Mouse (Mus musculus) A20 (cell line): ENCODE results near the gene Pole4.

Experiments
- DNase-seq: peaks from one replicate; pipeline ENCODE4 v3.0.0-alpha.2; 2011; ENCODE audit warnings: low read depth, low spot score

Gene Pole4

DNA sequence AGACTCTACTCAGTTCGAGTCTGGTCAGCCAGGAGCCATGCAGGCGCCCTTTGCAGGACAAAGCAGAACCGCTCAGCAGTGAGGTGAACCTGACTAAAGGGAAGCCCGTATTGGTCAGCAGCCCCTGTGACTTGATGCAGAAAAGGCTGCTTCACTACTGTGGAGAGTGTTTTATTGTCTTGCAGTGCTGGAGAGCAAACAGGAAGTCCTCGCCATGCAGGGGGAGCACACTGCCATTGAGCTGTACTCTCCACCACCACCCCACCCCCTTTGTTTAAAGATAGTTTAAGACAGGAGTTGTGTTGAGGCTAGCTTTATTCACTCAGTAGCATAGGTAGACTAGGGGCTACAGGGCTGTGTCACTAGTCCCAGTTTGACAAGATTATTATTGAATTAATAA lies at the start of gene Pole4:
Pole4 (minus strand) TSS at position 145 of the 400 bp plus-strand sequence.
- DNase-seq = no peak

- DNase-seq = no peak
Observed at GRCm38 (mm10) chr6:82754769-82755168, 49.6 kb upstream of the Pole4 start.

GRCm38 (mm10) chr6:82753638-82754361 lies 48.6 kb upstream of the Pole4 start:
- DNase-seq = no peak

DNA sequence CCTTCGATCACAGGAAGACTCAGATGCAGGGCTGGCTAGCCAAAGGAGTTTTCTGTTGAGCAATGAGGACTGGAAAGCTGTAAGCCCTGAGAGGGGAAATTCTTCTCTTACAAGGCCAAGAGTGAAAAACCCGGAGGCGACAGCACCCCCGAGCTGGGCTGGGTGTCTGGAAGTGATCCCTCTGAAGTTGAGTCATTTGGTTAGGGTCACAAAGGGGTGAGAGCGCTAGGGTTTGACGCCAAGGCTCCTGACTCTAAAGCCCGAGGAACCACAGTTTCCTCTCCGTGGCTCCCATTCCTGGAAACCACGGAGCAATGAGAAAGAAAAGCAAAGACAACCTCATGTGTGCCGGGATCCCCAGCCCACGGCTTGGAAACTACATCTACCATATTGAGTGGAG lies 47.9 kb upstream of the Pole4 start:
- no peak for DNase-seq

- no peak for DNase-seq
Observed at GRCm38 (mm10) chr6:82751791-82752190, 46.6 kb upstream of the Pole4 start.

DNA sequence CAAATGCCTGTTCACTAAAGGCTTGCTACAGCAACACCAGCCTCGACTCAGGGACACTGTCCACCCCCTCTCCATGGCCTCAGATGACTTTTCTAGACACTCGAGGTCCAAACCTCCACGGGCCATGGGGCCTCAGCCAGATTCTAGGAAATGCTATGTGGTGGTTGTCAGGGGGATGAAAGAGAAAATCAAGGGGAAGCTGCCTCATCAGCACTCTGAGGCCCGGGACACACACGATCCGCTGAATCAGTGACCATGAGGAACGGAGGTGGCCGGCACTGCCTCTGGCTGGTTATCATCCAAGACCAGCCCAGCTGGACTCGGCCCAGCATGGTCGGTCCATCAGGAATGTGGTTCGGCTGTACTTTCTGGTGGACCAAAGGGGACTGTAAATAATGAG lies 45.9 kb upstream of the Pole4 start:
- DNase-seq = no peak

DNA sequence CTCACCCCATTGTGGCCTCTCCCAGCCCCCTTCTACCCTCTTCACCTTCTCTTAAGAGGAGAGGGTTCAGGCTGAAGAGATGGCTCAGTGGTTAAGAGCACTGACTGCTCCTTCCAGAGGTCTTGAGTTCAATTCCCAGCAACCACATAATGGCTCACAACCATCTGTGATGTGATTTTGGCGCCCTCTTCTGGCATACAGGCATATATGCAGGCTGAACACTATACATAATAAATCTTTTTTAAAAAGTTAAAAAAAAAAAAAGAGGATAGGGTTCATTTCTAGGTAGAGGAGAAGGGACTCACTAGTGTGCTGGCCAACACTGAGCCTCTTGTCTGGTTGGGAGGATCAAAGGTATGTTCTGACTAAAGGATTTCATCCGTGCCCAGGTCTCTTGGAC lies 44.9 kb upstream of the Pole4 start:
- DNase-seq = no peak

- no peak for DNase-seq
Observed at GRCm38 (mm10) chr6:82748106-82748672, 43.0 kb upstream of the Pole4 start.

DNA sequence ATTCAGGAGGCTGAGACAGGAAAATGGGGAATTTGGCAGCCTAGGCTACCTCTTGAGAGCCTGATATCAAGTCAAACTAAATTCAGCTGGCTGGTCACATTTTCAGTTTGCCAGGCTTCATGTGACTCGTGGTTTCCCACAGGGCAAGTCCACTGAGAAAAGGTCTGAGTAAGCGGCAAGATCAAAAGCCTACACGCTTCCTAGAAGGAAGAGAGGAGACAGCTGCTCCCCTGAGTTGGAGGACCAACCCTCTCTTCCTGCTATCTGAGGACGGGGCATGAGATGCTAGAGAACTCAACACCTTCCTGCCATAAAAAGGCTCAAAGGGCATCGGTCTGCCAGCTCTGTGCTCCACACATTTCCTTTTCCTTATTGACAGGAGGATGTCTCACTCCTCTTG lies 41.9 kb upstream of the Pole4 start:
- no peak for DNase-seq

DNA sequence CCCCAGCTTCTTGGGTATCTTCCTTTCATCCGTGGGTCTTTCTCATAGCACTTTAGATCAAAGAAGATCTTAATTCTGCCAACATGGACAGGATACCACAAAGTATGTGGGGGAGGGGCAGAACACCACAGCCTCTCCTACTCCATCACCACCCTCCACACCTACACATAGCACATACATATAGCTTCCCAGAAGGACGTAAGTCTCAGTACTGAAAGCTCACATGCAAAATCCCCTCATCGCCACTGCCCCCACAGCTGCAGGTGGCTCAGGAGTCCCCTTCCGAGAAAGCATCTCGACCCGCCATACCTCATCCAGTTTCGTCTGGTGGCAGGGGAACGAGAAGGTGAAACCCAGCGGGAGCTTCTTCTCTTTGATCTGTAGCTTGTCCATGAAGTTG lies 39.4 kb upstream of the Pole4 start:
- DNase-seq = no peak

DNA sequence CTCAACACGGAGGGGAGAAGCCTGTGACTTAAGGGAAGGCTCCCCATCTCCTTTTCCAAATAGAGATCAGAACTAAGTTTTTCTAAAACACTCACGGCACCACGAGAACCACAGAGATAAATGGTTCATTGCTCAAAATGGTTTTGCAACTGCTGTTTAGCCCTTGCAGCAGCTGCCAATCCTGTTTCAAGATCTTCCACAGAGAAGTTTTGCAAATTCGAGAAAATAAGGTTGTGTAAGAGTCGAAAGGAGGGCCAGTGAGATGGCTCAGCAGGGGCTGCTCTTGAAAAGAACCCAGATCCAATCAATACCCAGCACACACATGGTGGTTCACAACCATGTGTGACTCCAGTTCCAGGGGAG lies 36.3 kb upstream of the Pole4 start:
- DNase-seq = no peak

- DNase-seq = no peak
Observed at GRCm38 (mm10) chr6:82740868-82741517, 35.8 kb upstream of the Pole4 start.

- peak; percentile 33 for DNase-seq
Observed at GRCm38 (mm10) chr6:82740269-82740668, 35.1 kb upstream of the Pole4 start.

DNA sequence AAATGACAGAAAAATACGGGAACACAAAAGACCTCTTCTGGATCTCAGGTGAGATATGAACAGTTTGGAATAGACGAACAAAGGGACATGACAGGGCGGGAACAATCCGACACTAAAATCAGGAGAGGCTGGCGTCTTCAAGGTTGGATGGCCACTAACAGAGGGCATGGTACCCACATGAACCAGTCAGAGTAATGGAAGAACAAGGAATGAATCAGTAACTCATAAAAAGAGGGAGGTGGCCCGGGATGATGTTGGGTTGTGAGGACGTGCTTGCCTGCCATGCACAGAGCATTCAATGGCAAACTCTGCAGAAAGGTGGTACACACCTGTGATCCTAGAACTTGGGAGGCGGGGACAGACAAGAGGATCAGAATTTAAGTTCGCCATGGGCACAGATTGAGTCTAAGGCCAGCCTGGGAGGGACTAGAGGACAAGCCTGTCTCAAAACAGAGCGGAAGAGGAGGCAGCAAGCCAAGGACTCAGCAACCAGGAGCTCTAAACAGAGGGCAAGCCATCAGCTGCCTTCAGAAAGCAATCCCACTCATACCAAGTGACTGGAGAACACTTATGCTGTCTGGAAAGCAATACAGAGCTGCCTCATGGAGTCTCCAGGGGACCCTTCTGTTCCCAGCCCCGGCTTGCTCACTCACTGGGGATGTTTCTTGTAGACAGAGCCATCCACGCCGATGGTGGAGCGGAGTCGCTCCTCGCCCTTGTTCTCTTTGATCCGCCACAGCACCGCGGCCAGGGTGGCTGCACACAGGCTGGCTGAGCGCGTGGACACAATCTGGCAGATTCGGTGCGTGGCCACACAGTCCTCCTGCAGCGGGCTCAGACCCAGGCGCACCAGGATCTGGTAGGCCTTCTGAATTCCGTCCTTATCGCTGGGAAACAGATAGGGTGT lies 32.7 kb upstream of the Pole4 start:
- no peak for DNase-seq

DNA sequence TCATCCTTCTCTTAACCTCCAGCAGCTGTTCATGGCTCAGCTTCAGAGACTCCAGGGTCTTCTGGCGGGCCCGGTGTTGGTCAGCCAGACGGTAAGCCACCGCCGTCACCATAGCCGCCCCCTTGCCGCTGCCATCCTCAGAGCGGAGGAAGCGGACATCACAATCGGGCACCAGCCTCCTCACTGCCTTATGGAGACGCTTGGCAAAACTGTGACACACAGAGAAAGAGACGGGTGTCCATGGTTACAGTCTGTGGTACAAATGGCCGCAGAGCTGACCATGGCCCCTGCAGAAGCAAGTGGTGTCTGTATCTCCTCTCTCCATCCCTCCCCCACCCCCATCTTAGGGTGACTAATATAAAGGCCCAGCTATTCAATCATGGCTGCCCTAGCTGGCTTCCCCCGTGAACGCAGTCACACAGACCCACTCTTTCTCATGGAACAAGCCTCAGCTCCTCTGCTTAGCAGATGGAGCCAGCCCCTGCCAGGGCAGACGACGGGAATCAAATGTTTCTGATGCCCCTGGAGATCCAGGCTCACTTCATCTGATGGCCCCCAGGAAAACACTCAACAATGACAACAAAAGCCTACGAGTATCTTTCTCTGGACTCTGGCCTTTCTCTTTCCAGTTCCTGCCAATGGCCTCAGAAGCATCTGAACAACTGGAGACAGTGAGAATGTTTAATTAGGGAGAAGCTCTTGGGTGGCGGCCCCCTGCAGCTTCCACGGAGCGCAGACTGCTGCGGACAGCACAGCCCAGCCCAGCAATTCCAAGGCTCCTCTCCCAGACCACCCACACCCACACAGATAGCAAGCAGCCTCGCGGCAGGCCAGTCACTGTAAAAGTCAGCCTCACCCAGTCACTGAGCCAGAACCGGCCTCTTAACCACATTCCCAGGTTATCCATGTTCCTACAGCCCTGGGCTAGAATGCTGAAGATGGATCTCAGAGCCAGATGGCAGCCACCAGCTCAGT lies 31.7 kb upstream of the Pole4 start:
- no peak for DNase-seq

DNA sequence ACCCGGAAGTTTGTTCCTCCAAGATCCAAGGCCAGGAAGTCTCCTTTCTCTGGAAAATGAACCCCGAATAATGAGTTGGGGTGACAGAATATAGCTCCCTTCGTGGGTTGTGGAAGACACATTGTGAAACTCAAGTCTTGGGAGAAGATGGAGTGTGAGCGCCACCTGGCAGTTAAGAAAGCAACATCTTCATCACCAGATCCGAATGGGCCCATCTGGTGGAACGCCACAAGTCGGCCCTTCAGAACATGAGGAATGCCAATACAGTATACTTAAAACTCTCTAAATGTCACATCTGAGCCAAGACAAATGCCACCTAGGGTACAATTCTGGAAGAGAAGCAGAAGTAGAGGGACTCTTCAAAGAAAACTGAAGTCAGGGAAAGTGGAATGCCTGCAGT lies 30.2 kb upstream of the Pole4 start:
- DNase-seq = no peak

DNA sequence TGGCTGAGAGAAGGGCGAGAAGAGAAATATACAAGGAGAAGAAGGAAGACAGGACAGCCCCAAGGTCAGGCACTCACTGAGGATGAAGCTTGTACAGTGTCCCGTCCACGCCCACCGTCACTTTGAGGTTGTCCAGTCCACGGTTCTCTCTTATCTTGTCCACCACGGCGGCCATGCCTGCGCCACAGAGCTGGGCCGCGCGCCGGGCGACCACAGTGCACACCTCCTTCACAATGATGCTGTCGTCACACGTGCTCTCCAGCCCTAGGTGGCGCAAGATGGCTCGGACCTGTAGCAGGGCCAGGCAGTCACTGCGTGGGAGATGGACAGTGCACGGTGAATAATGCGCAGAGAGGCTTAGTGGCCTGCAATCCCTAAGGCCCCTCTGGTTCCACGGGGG lies 23.5 kb upstream of the Pole4 start:
- DNase-seq = no peak

DNA sequence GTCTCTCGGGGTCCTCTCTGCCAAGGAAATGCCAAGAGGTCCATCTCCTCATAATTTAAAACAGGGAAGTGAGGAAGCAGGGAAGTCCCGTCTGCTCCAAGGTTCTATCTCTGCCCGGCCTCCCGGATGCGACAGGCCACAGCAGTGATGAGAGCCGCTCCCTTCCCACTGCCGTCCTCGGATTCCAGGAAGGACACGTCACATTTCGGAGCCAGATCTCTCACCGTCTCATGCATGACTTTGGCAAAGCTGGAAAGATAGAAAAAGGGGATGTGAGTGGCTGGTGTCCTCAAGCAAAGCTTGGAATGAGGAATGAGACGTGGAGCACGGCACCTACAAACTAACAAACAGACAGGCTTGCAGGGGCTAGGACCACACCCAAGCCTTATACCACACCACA lies 22.0 kb upstream of the Pole4 start:
- no peak for DNase-seq

DNA sequence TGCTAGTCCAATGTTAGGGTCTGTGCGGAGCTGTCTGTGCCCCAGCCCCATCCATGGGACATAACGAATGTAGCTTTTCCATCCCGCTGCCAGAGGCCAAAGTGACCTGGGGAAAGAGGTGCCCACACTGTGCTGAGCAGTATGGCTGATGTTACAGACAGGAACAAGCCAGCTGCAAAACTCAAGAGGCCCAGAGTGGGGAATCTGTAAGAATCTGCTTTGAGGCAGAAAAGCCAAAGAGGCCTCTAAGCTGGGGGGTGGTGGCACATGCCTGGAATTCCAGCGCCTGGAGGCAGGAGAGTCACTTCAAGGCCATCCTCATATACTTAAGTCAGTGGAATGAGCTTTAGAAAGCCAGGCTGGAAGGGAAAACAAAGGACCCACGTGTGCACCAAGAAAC lies 18.2 kb upstream of the Pole4 start:
- no peak for DNase-seq

DNA sequence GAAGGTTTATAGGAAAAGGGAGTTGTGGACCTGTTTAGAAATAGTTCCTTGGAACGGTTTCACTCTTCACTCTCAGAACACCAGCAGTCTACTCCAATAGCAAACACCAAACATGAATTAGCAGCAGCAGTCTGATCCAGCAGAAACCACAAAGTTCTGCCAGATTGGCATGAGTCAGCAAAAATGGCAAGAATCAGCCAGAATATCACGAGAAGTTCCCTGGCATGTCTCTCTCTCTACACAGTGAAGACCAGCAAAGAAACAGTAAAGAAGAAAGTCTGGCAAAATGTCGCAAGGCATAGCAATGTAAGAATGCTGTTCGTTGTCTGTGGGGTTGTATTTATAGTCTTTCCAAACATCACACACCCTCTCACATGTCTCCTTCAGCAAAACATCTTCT lies 11.0 kb upstream of the Pole4 start:
- no peak for DNase-seq

GRCm38 (mm10) chr6:82715653-82716052 lies 10.5 kb upstream of the Pole4 start:
- DNase-seq = peak; percentile 69
